Mouse (Mus musculus) cerebellum, adult 11-12 months (tissue): ENCODE results near the gene Zfr2.

Experiments used
- DNase-seq: peaks from one replicate; pipeline ENCODE4 v3.0.0; 2022

Gene Zfr2

GRCm38 (mm10) chr10:81232580-81233225, at the start of gene Zfr2:
TSS of gene Zfr2 (plus strand) at chr10:81233155.
- DNase-seq: peak; percentile 96

- no peak for DNase-seq
Observed at GRCm38 (mm10) chr10:81183805-81184204, 49.1 kb upstream of the Zfr2 start, which contains the start of gene 4930442H23Rik. TSS of gene 4930442H23Rik (minus strand) at chr10:81183849.

GRCm38 (mm10) chr10:81184765-81185164, 48.2 kb upstream of the Zfr2 start:
- no peak for DNase-seq

- no peak for DNase-seq
Observed at GRCm38 (mm10) chr10:81187161-81187560, 45.8 kb upstream of the Zfr2 start.

- DNase-seq: no peak
Observed at GRCm38 (mm10) chr10:81189821-81190220, 43.1 kb upstream of the Zfr2 start.

GRCm38 (mm10) chr10:81190236-81190911, 42.6 kb upstream of the Zfr2 start:
- DNase-seq: peak; percentile 62

GRCm38 (mm10) chr10:81190912-81191321, 42.0 kb upstream of the Zfr2 start:
- peak; percentile 60 for DNase-seq

- DNase-seq: no peak
Observed at GRCm38 (mm10) chr10:81191342-81191982, 41.5 kb upstream of the Zfr2 start.

- peak; percentile 91 for DNase-seq
Observed at GRCm38 (mm10) chr10:81192270-81192967, 40.5 kb upstream of the Zfr2 start.

- DNase-seq: peak; percentile 76
Observed at GRCm38 (mm10) chr10:81192968-81193501, 39.9 kb upstream of the Zfr2 start.

- DNase-seq: peak; percentile 68
Observed at GRCm38 (mm10) chr10:81193991-81194774, 38.8 kb upstream of the Zfr2 start.

GRCm38 (mm10) chr10:81195300-81195699, 37.7 kb upstream of the Zfr2 start:
- no peak for DNase-seq

GRCm38 (mm10) chr10:81196470-81197065, 36.4 kb upstream of the Zfr2 start:
- no peak for DNase-seq

GRCm38 (mm10) chr10:81197305-81197704, 35.6 kb upstream of the Zfr2 start:
- no peak for DNase-seq

- DNase-seq: no peak
Observed at GRCm38 (mm10) chr10:81198230-81198629, 34.7 kb upstream of the Zfr2 start.

- no peak for DNase-seq
Observed at GRCm38 (mm10) chr10:81198990-81199389, 34.0 kb upstream of the Zfr2 start.

- no peak for DNase-seq
Observed at GRCm38 (mm10) chr10:81200141-81200540, 32.8 kb upstream of the Zfr2 start.

- DNase-seq: no peak
Observed at GRCm38 (mm10) chr10:81200605-81201287, 32.2 kb upstream of the Zfr2 start.

GRCm38 (mm10) chr10:81201807-81202758, 30.9 kb upstream of the Zfr2 start, which contains the start of gene Nmrk2:
TSS of gene Nmrk2 (minus strand) at chr10:81202051.
- no peak for DNase-seq
